Mouse (Mus musculus) liver, postnatal 0 days (tissue): ENCODE data around the gene Herpud1. TPM values are rescaled to one million over a fixed set of nuclear protein-coding genes. Genes with fewer than 3 reads are reported as not detected.

ENCODE experiments used
- ATAC-seq: fragments of 200-750 bp; cut with Nextera tagmentation; 2 replicates; pipeline ENCODE4 v1.8.0; 2017; ENCODE audit warnings: mild to moderate bottlenecking, moderate library complexity
- DNase-seq: peaks from one replicate; pipeline ENCODE4 v3.0.0-alpha.2; 2016
- H3K27ac ChIP-seq: fragments of 300-500 bp; sonication (generic); 2 replicates; pipeline ENCODE4 v1.5.1; 2014; ENCODE audit warnings: antibody characterized with exemption, moderate library complexity, mild to moderate bottlenecking, low read depth
- H3K27me3 ChIP-seq: fragments of 300-500 bp; sonication (generic); 2 replicates; pipeline ENCODE4 v1.6.1; 2014; ENCODE audit warnings: low read length, control low read depth, mixed read lengths; ENCODE audit not compliant: insufficient read depth
- H3K36me3 ChIP-seq: fragments of 300-500 bp; sonication (generic); replicated peaks from 2 replicates; pipeline ENCODE4 v1.6.1; 2014; ENCODE audit warnings: mild to moderate bottlenecking, control low read depth, low read length, moderate library complexity, mixed read lengths; ENCODE audit not compliant: insufficient read depth
- H3K4me1 ChIP-seq: fragments of 300-500 bp; sonication (generic); 2 replicates; pipeline ENCODE4 v1.6.1; 2014; ENCODE audit warnings: antibody characterized with exemption, mild to moderate bottlenecking, control low read depth; ENCODE audit not compliant: insufficient read depth
- H3K4me2 ChIP-seq: fragments of 300-500 bp; sonication (generic); 2 replicates; pipeline ENCODE4 v1.6.1; 2014; ENCODE audit warnings: low read depth, mild to moderate bottlenecking, low read length, moderate library complexity, mixed read lengths
- H3K4me3 ChIP-seq: fragments of 300-500 bp; sonication (generic); 2 replicates; pipeline ENCODE4 v1.5.1; 2014; ENCODE audit warnings: low read depth, low read length
- H3K9ac ChIP-seq: fragments of 300-500 bp; sonication (generic); replicated peaks from 2 replicates; pipeline ENCODE4 v1.6.1; 2014; ENCODE audit warnings: mild to moderate bottlenecking, moderate library complexity
- H3K9me3 ChIP-seq: fragments of 300-500 bp; sonication (generic); 2 replicates; pipeline ENCODE4 v1.6.1; 2016; ENCODE audit warnings: mild to moderate bottlenecking, control low read depth, low read length, mixed read lengths
- CTCF ChIP-seq: sonication (generic); IDR thresholded peaks from 2 replicates; pipeline ENCODE4 v1.5.1; 2016; ENCODE audit warnings: antibody characterized with exemption, low read depth
- EP300 ChIP-seq: IDR thresholded peaks from 2 replicates; pipeline ENCODE4 v1.6.1; 2016; ENCODE audit warnings: antibody characterized with exemption, low read depth, mild to moderate bottlenecking
- WGBS: fragments of 180-500 bp; shearing (Covaris S2); extraction: QIAGEN DNeasy Blood & Tissue Kit; methylation state at CpG from one replicate; pipeline ENCODE4 v1.1.7; 2014; ENCODE audit not compliant: insufficient replicate concordance; 5-methylcytosine and 5-hydroxymethylcytosine counted together
- polyA plus RNA-seq: library from polyadenylated mRNA; unstranded; fragments of >200 nt; fragmentation: Nextera tagmentation; extraction: Ambion mirVana; gene quantifications from 2 replicates; pipeline ENCODE4 v1.2.1, GENCODE M21; 2015

Gene Herpud1
- polyA plus RNA-seq, 1 experiment from 2014 or later, result 269 TPM

GRCm38 (mm10) chr8:94427953-94428352, 41.7 kb downstream of the Herpud1 start:
- Histone ChIP-seq H3K4me3 (no peak overlapping the region), H3K27ac (no peak overlapping the region), H3K27me3 (no peaks in the 10 kb centered on the region), H3K9ac (no peak overlapping the region), H3K36me3 (no peaks in the 10 kb centered on the region), H3K4me2 (no peak overlapping the region), H3K4me1 (no peaks in the 10 kb centered on the region), H3K9me3 (no peaks in the 10 kb centered on the region)
- peak; percentile 70 for DNase-seq
- no peak for TF ChIP-seq CTCF
- no peak for TF ChIP-seq EP300
- WGBS, result 46% methylated on average over 10 of the region's 10 CpGs
- ATAC-seq, result peak; percentile 91

- ATAC-seq, result no peak
- no peak for TF ChIP-seq CTCF
- TF ChIP-seq EP300, result no peak
- no peak overlapping the region for H3K4me2 ChIP-seq
These were observed 42.2 kb downstream of the Herpud1 start for GRCm38 (mm10) chr8:94428420-94428819.

GRCm38 (mm10) chr8:94429376-94429775, 43.1 kb downstream of the Herpud1 start:
- Histone ChIP-seq H3K9ac (no peak overlapping the region), H3K4me3 (no peak overlapping the region)
- no peak for ATAC-seq

More at GRCm38 (mm10) chr8:94428420-94428819, 42.2 kb downstream of the Herpud1 start:
- Histone ChIP-seq H3K9ac (no peak overlapping the region), H3K9me3 (no peaks in the 10 kb centered on the region), H3K4me1 (peaks cover under 1% of the 10 kb centered on the region; the same call in 1 of the 2 replicates), H3K4me3 (no peak overlapping the region), H3K36me3 (no peaks in the 10 kb centered on the region), H3K27ac (no peak overlapping the region), H3K27me3 (no peaks in the 10 kb centered on the region; the same call in 1 of the 2 replicates)
- 67% methylated on average over 4 of the region's 4 CpGs for WGBS
- DNase-seq, result no peak

GRCm38 (mm10) chr8:94432212-94432611, 46.0 kb downstream of the Herpud1 start:
- no peaks in the 10 kb centered on the region for H3K9me3 ChIP-seq
- H3K4me2 ChIP-seq, result no peak overlapping the region; the same call in 1 of the 2 replicates
- peaks cover 6% of the 10 kb centered on the region; the same call in 1 of the 2 replicates for H3K4me1 ChIP-seq
- no peaks in the 10 kb centered on the region for H3K36me3 ChIP-seq
- DNase-seq, result no peak
- H3K27ac ChIP-seq, result no peak overlapping the region
- TF ChIP-seq EP300 (no peak), CTCF (no peak)
- H3K9ac ChIP-seq, result no peak overlapping the region
- H3K27me3 ChIP-seq, result no peaks in the 10 kb centered on the region; the same call in 1 of the 2 replicates
- 55% methylated on average over 3 of the region's 3 CpGs for WGBS
- no peak overlapping the region for H3K4me3 ChIP-seq
- no peak for ATAC-seq

More at GRCm38 (mm10) chr8:94429376-94429775, 43.1 kb downstream of the Herpud1 start:
- TF ChIP-seq EP300, result no peak
- TF ChIP-seq CTCF, result no peak
- Histone ChIP-seq H3K4me2 (no peak overlapping the region), H3K27me3 (no peaks in the 10 kb centered on the region; the same call in 1 of the 2 replicates), H3K9me3 (no peaks in the 10 kb centered on the region), H3K36me3 (no peaks in the 10 kb centered on the region), H3K4me1 (peaks cover 6% of the 10 kb centered on the region; the same call in 1 of the 2 replicates), H3K27ac (no peak overlapping the region)
- 63% methylated on average over 7 of the region's 7 CpGs for WGBS
- no peak for DNase-seq

GRCm38 (mm10) chr8:94433981-94434466, 47.8 kb downstream of the Herpud1 start, which contains the start of gene Nlrc5:
Nlrc5 (plus strand) TSS chr8:94434356.
- H3K27ac ChIP-seq, result no peak within 1 kb of the TSS
- H3K36me3 ChIP-seq, result no peaks in the 10 kb centered on the region
- peak within 1 kb of the TSS; percentile 62 for H3K9ac ChIP-seq
- WGBS, result 1% methylated on average over 29 of the region's 29 CpGs
- peaks cover 6% of the 10 kb centered on the region; the same call in 1 of the 2 replicates for H3K4me1 ChIP-seq
- H3K4me3 ChIP-seq, result peak within 1 kb of the TSS; percentile 59
- DNase-seq (peak; percentile 78), ATAC-seq (peak; percentile 83)
- H3K9me3 ChIP-seq, result no peaks in the 10 kb centered on the region
- H3K4me2 ChIP-seq, result peak within 1 kb of the TSS; percentile 75
- peak; percentile 28 for TF ChIP-seq CTCF
- TF ChIP-seq EP300, result no peak
- no peaks in the 10 kb centered on the region; the same call in 1 of the 2 replicates for H3K27me3 ChIP-seq

- WGBS, result 73% methylated on average over 3 of the region's 3 CpGs
- no peaks in the 10 kb centered on the region for H3K9me3 ChIP-seq
- no peak overlapping the region for H3K9ac ChIP-seq
- TF ChIP-seq EP300, result no peak
- no peak for TF ChIP-seq CTCF
- H3K36me3 ChIP-seq, result no peaks in the 10 kb centered on the region
- ATAC-seq (no peak), DNase-seq (no peak)
- H3K4me3 ChIP-seq, result 0 out of 2 replicates have a peak overlapping the region, but pooled peaks have one; percentile 59
- H3K4me1 ChIP-seq, result peaks cover 6% of the 10 kb centered on the region; the same call in 1 of the 2 replicates
- H3K4me2 ChIP-seq, result peak overlapping the region; percentile 75
- no peak overlapping the region for H3K27ac ChIP-seq
- H3K27me3 ChIP-seq, result no peaks in the 10 kb centered on the region; the same call in 1 of the 2 replicates
These were observed 48.7 kb downstream of the Herpud1 start for GRCm38 (mm10) chr8:94434958-94435357.
